Mouse (Mus musculus): Measurements from ENCODE around the gene Klrb1c.
"Not testable (repeated sequence)": the region's sequence is repeated elsewhere in the genome, so short reads cannot be mapped to it uniquely, and the experiment has no call there.

The Klrb1c gene

DNA sequence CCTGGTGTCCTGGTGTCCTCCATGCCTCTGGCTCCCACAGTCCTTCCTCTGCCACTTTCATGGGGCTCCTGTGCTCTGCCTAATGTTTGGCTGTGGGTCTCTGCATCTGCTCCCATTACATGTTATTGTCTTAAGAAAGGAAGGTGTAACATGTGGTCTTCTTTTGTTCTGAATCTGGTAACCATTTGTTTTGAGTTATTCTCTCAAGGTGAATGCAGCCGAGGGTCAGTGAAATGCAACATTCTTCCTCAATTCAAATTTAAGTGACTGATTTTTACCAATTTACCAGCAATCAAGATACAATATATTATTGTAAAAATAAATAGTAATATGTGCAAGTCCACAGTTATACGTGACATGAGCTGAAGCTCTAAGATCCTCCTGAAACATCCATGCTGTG, at the start of gene Klrb1c:
Gene Klrb1c (minus strand): TSS at position 101 of the 400 bp plus-strand sequence.
- DNase-seq (ENCODE audit: low read depth in 1 of 2, low spot score in 2 of 2): no peak

DNA sequence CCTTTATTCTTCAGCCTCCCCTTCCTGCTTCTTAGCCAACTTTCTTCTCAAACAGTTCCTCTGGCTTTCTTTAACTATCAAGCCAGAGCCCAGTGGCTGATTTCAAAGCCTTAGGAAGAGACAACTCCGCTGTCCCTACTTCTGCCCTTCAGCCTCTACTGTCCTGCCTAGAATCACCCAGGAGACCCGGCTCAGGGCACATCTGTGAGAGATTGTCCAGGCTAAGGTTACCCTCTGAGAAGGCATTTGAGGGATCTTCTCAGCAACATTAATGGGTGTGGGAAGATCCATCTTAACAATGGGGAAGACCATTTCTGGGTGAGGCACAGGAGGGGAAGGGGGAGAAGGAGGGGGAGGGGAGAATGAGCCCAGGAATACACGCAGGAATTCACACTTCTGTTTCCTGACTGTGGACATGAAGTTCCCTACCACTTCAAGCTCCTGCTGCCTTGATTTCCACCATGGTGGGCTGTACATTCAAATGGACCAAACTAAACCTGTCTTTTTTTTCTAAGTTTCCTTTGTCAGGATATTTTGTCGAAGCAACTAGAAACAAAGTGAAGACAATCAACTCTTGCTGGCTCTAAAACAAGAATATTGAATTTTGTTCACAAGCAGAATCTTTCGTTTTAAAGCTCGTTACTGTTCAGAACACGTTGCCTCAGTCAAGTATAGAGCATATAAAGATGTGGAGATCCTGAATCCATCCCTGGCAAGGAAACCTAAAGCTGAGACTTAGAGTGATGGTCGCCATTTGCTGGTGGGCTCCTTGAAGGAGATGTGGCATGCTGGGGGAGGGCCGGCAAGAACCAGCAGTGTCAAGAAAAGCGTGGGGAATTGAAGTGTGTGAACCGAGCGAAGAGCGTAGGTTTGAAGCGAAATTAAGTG, 48.7 kb upstream of the Klrb1c start:
- no peak for DNase-seq (ENCODE audit: low read depth in 1 of 2, low spot score in 2 of 2)

DNA sequence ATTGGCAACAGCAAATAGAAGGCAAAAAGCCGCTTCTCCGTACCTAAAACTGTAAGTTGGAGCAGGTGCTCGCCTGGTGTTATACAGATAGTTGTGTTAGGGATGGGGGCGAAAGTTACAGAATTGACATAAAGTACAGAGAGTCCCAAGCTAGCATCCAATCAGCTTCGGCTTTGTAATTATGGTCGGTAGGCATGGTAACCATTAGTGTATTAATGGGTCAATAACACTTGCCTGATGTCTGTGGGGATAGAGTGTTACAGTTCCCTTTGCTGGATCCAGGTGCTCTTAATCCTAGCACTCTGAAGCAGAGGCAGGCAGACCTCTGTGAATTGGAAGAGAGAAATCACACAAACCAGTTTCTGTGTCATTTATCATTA, 47.9 kb upstream of the Klrb1c start:
- no peak for DNase-seq (ENCODE audit: low read depth in 1 of 2, low spot score in 2 of 2)

DNA sequence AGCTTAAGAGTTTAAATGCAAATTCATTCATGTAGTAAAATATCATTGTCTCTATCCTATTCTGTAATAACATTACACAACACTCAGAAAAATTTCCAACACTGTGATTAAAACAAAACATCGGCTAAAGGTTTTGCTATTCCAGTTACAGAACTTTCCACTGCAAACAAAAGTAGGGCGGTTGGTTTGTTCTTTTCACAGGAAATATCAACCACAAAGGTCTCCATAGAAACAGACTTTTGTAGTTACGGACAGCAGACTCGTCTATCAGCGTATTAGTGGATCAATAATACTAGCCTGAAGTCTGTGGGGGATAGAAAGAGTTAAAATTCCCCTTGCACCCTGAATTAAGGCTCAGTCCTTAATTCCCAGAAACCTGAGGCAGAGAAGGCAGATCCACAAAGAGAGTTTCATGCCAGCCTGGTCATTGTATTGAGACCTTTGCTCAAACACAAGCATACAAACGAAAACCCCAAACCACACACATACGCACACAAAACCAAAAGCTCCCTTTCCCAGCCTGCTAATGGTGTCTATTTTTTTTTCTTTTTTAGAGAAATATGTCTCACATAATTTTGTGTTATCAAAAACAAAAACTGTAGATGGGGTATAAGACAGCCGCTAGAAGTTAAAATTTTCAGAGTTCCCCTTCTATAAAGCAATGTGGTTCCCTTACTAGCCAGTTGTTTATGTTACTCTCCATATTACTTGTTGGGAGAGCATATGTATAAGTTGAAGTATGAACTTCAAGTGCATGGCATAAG, 47.4 kb upstream of the Klrb1c start:
- no peak for DNase-seq (ENCODE audit: low read depth in 1 of 2, low spot score in 2 of 2)

DNA sequence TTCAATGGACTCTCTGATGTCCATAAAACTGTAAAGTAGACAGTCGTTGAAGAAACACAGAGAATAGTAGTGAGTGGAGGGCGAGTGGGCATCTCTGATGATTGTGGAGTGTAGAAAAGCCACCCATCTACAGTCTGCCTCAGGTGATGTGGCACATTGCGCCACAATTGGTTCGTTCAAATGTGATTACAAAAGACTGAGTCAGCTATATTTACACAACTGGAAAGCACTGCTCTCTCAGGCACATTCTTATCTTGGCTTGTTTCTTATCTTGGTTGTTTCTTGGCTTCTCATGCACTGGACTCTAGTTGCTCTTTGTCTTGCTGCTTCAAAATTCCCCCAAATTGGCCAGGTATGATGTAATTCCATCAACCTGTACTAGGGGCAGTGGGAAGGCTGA, 46.6 kb upstream of the Klrb1c start:
- DNase-seq (ENCODE audit: low read depth in 1 of 2, low spot score in 2 of 2): no peak

DNA sequence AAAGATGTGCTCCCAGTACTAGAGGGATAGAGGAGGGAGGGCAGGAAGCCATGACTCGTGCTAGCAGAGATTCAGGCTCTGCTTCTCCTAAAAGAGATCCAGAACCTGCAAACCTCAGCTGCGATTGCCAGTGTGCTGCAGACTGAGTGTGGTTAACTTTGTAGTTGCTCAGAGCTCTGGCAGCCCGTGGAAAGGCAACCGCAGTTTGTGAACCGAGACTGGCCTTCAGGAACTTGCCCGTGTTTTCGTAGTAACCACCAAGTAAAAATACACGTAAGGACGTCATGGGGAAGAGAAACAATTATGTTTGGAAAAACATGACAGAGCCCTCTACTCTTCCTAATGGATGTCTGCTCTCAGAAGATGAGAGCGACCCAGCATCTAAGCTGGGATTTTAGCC, 44.0 kb upstream of the Klrb1c start:
- DNase-seq (ENCODE audit: low read depth in 1 of 2, low spot score in 2 of 2): no peak

DNA sequence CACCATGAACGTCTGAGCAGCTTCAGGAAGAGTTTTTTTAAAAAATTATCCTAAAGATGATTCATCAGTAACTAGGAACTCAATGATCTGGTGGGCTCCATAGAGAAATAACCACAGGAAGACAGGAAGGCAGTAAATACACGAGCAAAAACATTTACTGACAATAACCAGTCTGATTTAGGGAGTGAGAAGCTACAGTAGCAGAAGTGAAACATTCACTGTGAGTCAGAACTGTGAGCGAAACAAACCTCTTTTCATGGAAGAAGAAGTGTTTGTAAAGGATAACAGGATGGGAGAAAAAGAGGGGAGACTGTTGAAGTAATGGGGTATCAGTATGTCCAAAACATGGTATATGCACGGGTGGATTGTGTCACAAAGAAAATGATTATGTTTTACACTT, 40.8 kb upstream of the Klrb1c start:
- DNase-seq (ENCODE audit: low read depth in 1 of 2, low spot score in 2 of 2): no peak

DNA sequence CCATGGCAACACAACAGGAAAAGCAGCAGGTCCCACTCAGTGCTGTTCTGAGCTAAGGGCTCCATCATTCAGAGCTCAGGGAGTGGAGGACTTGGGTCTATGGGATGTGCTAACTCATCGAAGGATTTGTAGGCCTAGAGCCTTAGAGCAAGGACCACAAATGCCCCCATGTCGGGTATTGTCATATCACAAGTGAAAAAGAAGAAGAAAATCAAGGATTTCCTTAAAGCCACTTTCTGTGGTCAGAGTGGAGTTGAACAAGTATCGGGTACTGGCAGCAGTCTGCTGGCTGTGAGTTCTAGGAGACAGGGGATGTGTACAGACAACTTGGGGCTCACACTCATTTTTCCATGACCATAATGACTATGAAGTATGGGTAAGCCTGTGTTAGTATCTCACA, 37.8 kb upstream of the Klrb1c start:
- no peak for DNase-seq (ENCODE audit: low read depth in 1 of 2, low spot score in 2 of 2)

DNA sequence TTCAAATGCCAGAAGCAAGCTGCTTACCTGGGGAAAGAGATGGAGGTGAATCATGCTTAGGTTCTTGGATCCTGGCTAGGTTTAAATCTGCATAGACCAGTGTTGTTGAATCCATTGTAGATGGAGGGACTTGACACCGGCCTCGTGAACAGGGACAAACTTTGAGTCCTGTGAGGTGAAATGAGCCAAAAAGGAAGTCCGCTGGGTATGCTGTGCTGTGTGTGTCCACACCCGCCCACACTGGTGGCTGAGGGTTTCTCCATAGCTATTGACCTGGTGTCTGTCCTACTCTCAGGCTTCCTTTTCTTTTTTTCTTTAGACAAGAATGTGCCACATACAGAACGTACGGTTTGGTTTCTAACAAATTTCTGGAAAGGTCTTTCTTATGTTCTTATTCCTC, 37.1 kb upstream of the Klrb1c start, which contains the start of the genes Gm44511 and Klrb1b:
Gene Gm44511 (minus strand): TSS at position 184 of the 400 bp plus-strand sequence.
Gene Klrb1b (minus strand): TSS at position 200 of the 400 bp plus-strand sequence.
- no peak for DNase-seq (ENCODE audit: low read depth in 1 of 2, low spot score in 2 of 2)

DNA sequence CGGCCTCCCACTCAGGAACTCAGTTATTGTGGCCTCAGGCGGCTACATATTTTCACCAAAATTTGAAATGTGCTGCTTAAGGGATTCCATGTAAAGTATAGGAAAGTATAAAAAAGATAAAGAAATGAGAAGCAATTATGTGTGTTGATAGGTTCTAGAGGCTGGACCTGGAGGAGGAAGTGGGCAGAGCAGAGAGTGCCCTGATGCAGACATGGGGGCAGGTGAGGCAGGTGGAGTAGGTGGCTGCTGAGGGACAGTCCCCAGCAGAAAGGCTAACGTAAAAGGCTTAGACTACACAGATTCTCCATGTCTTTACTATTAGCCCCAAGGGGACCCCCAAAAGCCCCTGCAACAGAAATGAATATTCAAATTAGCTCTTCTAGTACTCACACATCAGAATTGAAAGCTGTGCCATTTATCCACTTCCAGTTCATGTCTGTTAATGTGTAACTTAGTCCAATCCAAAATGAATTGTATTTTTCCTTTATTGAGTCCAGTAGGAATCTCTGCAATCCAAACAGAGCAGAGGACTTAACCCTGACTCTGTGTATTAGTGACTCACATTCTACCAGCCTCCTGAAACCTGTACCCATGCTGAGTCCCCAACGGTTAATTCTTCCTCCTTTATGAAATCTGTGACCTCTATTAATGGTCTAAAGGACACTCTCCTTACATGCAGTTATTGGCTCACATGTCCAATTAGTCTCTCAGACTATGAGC, 29.2 kb upstream of the Klrb1c start:
- DNase-seq (ENCODE audit: low read depth in 1 of 2, low spot score in 2 of 2): no peak

DNA sequence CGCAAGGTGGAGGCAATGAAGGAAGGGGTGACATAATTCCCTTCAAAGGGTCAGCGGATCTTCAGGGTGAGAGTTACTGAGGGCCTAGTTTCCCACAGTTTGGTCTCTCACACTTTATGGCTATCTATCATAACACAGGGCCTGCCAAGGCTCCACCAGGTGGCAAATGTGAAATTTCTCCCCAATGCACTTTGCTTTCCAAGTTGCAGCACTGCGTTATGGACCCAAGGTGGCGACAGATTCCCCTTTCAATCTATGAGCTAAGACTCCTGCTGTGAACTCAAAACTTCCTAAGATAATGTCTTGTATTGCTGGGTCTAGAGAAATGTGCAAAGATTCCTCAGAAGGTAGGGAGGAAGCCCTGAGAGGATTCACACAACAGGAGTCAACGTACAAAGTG, 19.5 kb upstream of the Klrb1c start:
- no peak for DNase-seq (ENCODE audit: low read depth in 1 of 2, low spot score in 2 of 2)

DNA sequence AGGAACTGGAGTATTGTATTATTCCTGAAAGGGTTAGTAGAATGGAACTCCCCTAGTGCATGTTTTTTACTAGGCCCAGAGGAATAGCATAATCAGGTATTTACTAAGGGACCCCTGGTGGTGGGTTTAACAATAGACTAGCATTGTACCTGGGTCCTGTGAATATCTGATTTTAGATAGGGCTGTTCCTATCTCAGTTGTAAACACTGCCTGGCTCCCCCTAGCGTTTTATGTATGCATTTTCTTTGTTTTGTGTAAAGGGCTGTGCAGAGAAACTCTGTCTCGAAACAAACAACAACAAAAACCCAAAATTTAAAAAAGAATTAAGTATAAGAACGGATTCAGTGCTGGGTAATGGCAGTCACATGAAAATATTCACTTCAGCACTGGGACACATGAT, 18.0 kb upstream of the Klrb1c start:
- no peak for DNase-seq (ENCODE audit: low read depth in 1 of 2, low spot score in 2 of 2)

DNA sequence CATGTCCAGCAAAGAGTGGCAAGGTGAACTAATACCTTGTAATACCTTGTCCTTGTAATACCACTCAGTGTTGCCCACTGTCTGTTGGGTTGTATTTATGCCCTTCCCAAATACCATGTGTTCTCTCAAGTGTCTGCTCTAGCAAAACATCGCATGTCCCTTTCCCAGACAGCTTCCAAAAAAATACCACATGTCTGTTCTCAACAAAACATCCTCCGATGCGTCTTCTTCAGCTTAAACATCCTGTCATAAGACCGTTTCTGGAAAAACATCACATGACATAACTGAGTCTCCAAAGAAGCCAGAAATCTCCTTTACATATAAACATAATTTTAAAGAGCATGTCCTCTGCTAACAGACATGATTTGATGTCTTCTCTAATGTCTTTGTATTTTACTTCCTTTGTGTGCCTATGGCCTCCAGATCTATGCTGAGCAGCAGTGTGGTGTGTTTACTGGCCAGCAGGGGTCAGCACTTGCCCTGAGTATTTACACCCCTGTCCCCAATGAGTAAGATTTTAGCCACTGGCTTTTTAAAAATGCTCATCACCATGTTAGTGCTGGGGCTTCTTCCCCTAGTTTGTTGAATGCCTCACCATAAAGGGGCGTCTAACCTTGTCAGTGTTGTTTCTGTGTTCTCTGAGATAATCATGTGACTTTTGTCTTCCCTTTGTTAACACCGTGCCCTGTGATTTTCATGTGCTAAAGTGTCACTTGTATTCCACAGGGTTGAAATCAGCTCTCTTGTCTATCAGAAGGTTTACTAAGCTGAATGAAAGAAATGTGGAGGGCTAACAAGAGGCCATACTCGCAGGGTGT, 16.0 kb upstream of the Klrb1c start:
- DNase-seq (ENCODE audit: low read depth in 1 of 2, low spot score in 2 of 2): peak in 1 of 2 experiments; percentile 58

DNA sequence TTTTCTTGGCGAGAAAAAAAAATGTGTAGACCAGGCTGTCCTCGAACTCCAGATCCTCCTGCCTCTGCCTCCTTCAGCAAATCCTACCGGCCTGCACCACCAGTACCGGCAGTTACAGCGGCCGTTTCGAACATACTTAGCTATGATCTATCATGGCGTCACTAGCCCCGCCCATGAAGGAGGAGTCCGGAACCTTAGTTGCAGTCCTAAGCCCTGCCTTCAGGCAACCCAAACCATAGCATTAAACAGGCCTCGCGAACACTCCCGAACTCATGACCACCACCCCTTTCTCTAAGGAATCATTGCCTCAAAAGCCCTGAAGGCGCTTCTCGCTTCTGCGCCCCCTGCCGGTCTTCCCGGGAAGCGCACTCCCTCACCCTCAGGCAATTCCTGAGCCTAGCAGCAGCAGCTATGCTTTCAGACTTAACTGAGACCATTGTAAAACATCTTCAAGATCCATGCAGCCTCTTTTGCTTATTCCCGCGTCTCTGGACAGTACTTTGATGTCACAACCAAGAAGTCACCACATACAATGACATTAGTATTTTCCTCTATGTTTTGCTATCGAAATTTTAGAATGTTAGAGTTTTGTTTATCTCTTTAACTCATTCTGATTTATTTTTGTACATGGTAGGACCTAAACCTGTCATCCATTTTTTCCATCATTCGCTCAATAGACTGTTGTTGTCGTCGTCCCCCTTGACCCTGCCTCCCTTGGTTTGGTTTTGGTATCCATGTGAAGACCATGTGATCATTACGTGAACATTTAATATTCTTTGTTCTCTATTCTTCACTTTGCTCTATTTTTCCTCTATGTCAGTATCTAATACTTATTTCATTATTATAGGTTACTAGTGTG, 14.2 kb upstream of the Klrb1c start:
- peak; percentile 87 to 97 for DNase-seq (ENCODE audit: low read depth in 1 of 2, low spot score in 2 of 2)

DNA sequence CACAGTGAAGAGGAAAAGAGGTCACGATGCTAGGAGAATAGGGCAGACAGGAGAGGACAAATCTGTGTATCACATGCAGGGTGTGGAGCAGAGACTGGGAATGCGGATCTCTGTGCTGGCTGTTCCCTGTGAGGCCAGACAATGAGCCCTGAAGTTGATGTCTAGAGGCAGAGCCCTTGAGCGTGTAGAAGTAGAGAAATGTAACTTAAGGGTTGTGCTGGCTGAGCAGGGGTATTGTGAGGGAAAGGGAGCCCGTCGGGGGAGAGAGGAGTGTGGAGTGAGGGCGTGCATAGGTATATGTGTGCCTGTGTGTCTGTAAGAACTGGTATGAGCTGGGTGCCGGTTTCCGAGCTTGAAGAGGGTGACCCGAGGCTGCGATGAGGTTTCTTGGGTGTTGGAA, 13.5 kb upstream of the Klrb1c start:
- peak in 1 of 2 experiments; percentile 6 for DNase-seq (ENCODE audit: low read depth in 1 of 2, low spot score in 2 of 2)

DNA sequence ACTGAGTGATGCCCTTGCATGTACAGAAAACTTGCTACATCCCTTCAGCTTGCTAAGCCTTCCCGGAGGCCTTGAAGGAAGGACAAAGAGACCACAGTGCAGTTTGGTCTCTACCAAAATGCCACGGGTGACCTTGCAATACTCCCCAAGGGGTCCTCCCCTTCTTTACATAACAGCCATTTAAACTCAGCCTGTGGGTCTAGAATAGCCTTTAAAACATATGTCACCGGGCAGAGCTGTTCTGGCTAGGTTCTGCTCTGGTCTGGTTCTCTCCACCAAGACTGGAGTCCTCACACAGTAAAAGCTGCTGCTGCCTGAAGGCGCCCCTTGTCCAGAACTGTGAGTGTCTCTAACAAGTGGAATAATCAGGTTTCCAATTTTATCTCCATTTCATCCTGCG, 11.7 kb upstream of the Klrb1c start:
- DNase-seq (ENCODE audit: low read depth in 1 of 2, low spot score in 2 of 2): not testable (repeated sequence)

DNA sequence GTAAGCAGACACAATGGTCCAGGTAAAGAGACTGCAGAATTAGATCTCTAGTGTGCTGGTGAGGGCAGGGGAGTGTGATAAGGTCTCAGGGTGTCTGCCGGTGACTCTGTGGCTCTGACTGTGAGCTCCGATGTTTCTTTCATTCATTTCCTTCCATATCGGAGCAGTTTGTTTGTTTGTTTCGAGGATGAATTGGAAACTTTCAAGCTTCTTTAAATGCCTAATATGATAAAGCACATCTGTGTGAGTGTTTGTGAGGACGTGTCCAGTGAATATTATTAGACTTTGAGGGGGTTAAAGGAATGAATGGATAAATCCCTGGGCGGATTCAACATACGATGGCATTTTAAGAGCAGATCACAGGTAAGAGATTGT, 10.9 kb upstream of the Klrb1c start:
- DNase-seq (ENCODE audit: low read depth in 1 of 2, low spot score in 2 of 2): no peak

DNA sequence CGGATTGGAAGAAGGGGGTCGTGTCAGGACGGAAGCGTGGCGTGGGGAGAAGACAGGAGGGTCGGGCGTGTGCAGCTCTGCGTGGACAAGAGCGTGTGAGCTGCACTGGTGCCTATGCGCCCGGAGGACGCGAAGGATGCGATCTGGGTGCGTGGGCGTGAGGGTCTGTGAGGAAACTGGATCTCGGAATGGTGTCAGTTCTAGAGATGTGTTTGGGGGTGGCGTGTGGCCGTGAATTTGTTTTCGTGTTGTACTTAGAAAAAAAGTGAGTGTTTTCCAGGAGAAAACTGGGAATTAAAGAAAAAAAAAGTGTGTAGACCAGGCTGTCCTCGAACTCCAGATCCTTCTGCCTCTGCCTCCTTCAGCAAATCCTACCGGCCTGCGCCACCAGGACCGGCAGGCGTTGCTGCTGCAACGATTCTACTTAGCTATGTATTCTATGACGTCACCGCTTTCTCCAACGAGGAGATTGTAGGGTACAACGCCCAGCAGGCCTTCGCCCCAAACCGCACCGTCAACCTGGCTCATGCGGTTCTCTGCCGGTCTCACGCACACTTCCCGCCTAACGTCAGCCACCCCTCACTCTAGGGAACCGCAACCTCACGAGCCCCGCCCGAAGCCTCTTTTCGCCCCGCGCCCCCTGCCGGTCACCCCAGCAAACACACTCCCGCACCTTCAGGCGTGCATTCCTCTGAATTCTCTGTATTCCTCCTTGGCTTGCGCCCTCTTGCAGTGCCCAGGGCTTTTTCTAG, 10.3 kb upstream of the Klrb1c start:
- DNase-seq (ENCODE audit: low read depth in 1 of 2, low spot score in 2 of 2): peak; percentile 63 to 82

DNA sequence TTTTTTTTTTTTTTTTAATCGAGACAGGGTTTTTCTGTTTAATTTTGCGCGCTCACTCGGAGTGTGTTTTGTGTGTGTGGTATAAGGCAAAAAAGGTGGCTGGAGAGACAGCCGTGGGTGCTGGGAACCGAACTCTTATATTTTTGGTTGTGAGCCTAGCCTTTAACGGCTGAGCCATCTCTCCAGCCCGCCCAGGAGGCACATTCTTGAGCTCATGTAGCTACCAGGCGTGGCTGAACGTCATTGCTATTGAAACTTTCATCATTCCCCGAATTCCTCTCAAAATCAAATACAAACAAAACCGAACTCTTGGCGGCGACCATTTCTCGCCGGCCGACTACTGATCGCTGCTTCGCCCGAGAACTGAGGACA, 9.7 kb upstream of the Klrb1c start:
- peak in 1 of 2 experiments; percentile 72 for DNase-seq (ENCODE audit: low read depth in 1 of 2, low spot score in 2 of 2)

Data from monocyte, adult 2 months (primary cell).